Mouse (Mus musculus) cerebellum, adult 8-10 months (tissue): Measurements from ENCODE around the gene Selenon.

Source experiments
- DNase-seq: peaks from one replicate; pipeline ENCODE4 v3.0.0; 2022

Gene Selenon

DNA sequence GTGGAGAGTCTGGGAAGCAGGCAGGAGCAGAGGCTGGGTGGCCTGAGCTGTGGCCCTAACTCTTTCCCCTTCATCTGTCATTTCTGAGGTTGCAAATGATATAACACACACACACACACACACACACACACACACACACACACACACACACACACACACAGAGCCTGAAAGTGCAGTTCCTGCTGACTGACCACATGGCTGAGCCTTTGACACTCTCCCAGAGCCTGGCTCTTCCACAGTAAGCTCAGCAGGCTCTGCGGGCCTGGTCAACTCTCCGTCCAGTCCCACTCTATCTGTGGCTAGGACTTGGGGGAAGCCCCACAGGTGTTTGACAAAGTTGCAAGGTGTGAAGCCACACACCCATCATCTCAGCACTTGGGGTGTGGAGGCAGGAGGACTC lies 25.3 kb upstream of the Selenon start:
- no peak for DNase-seq

- no peak for DNase-seq
These were observed 23.5 kb upstream of the Selenon start for GRCm38 (mm10) chr4:134575486-134575885.

- DNase-seq = no peak
These were observed 20.7 kb upstream of the Selenon start for GRCm38 (mm10) chr4:134572449-134573300.

GRCm38 (mm10) chr4:134570704-134571451 lies 18.9 kb upstream of the Selenon start:
- DNase-seq = no peak

GRCm38 (mm10) chr4:134569831-134570230 lies 17.9 kb upstream of the Selenon start:
- no peak for DNase-seq

DNA sequence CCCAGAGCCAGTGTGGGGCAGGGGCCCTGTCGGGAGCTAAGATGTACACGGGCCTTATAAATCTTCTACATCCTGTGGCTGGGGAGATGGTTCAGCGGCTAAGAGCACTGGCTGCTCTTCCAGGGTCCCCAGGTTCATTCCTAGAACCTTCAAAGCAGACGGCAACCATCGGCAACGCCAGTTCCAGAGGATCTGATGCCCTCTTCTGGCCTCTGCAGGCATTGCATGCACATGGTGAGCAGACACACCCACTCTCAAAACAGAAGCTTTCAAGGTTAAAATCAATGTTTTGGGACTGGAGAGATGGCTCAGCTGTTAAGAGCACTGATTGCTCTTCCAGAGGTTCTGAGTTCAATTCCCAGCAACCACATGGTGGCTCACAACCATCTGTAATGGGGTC lies 17.2 kb upstream of the Selenon start:
- DNase-seq = no peak

DNA sequence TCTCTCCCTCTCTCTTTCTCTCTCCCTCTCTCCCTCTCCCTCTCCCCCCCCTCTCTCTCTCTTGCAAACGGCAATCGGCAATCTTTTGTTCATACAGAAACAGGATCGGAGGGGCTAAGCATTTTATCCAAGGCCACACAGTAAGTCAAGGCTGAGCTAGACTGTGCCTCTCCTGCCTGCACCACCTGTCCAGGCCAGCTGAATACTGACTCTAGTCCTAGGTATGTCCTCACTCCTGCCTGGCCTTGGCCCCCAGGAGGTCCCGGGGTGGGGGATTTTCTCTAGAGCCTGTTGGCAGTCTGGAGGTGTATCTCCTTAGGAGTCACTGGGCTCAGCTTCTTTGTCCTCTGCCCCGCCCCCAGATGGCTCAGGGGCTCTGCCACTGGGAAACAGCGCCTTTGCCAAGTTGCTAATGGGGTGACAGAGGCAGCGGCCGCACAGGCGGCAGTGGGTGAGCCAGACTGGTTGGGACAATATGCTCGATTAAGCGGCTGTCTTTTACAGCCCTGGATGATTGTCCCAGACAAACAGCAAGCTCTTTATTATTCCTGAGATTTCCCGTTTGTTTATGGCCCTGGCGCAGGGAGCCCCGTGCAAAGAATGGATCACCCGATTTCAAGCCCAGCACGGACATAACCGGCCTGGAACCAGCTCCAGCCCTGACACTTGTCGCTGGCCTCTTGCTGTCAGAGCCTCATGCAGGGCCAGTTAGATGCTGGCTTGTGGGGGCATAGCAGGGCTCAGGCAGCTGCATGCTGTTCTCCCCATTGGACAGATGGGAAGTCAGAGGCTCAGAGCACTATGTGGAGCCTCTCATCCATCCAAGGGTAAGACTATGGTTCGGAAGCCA lies 15.6 kb upstream of the Selenon start:
- DNase-seq = no peak

- no peak for DNase-seq
These were observed 12.1 kb upstream of the Selenon start for GRCm38 (mm10) chr4:134564093-134564492.

DNA sequence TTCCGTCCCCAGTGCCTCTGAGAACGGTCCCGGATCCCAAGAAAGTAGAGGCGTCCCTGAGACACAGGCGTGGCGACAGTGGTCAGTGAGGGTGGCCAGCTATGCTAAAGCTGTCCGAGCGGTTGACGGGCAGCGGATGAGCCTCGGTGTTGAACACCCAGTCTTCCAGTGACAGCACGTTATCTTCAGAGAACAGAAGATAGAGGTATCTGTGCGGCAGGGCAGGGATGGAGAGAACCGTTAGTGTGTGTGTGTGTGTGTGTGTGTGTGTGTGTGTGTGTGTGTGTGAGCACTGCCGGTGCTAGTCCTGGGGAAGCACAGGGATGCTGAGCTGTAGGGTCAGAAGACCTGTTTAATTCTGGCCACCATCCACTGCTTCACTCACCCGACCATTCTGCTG lies 11.7 kb upstream of the Selenon start:
- DNase-seq = no peak

DNA sequence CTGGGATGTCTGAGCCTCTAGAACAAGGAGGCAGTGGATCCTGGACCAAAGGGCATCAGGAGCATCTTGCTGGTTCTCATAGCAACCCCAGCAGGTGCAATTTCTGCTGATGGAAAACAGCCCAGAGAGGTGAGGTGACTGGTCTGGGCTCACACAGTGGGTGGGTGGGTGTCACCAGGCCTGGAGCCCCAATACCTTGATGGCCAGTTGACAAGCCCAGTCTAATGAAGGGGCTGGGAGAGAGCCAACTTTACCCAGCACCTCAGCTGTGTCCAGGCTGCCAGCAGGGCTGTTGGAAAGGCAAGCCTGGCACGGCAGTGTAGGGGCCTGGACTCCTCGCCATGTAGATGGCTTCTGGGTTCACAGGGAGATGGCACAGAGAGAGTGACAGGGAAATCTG lies 10.0 kb upstream of the Selenon start:
- no peak for DNase-seq

DNA sequence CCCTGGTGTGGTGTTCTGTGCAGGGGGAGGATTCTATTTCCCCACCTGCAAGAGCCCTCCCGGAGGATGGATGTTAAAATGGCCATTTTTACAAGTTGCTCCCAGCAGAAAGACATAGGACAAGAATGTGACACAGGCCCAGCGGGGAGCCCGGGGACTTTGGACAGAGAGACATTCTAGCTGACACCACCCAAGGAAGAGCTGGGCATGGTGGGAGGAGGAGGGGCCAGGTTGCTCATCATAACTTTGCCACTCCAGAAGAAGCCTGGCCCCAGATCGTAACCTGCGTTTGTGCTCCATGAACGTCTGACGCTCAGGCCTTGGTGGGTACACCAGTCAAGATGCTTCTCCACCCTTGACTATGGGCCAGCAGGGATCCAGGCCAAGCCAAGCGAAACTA lies 8.7 kb upstream of the Selenon start:
- DNase-seq = no peak

- no peak for DNase-seq
These were observed 7.2 kb upstream of the Selenon start for GRCm38 (mm10) chr4:134559154-134559553.

GRCm38 (mm10) chr4:134558570-134559113 lies 6.7 kb upstream of the Selenon start:
- no peak for DNase-seq

DNA sequence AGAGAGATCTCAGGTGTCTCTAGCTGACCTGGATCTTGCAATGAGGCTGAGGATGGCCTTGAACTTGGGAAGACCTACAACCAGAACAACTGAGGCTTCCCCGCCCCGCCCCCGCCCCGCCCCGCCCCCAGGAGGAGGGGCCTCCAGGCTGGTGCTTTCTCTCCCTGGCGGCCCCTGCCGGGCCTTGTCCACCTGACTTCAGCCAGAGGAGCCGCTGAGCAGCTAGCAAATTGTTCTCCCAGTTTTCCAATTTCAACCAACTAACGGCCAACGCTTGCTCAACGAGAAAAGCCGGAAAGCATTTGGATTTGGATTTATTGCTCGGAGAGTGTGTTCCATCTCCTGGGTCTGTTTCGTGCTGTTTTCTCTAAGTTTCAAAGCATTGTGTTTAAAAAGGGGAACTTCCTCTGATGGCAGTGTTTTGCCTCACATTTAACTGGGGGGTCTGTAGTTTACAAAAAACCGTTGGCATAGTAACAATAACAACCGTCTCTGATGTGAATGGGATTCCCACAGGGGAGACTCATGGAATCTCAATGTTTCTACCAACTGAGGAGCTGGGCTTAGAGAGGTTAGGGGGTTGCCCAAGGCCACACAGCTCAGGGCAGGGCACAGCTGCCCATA lies 5.8 kb upstream of the Selenon start:
- no peak for DNase-seq

- no peak for DNase-seq
These were observed 4.1 kb upstream of the Selenon start for GRCm38 (mm10) chr4:134555956-134556580.

DNA sequence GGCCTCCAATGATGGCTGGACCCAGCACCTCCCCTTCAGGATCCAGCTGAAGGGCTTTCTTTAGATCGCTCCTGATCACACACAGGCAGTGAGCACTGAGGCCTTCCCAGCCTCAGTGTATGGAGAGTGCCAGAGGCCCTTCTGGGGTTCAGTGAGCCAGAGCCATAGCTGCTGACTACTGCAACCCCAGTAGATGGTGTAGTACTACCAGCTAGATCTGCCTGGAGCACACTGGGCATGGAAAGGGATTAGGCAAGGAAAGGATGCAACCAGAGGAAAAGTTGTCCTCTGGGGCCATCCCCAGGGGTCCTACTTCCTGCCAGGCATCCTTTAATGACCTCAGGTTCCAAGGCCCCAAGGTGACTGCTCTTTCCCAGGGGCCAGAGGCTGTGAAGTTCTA lies 1.7 kb upstream of the Selenon start:
- no peak for DNase-seq

DNA sequence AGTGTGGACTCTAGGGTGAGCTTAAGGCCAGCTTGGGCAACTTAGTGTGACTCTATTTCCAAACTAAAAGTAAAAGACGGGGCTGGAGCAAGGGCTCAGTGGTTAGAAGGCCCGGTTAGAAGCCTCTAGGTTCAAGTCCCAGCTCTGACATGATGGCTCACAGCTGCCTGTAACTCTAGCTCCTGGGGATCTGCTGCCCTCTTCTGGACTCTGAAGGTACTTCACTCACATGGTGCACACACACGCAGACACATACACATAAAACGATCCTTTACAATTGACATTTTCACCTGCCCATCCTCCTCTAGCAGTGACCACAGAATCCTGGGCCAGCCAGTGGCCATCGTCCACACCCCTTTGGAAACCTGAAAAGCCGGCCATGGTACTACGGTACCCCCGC lies 2.1 kb downstream of the Selenon start:
- DNase-seq = no peak

- no peak for DNase-seq
These were observed 3.6 kb downstream of the Selenon start for GRCm38 (mm10) chr4:134548169-134548938.

GRCm38 (mm10) chr4:134546814-134547705 lies 4.9 kb downstream of the Selenon start:
- DNase-seq = peak; percentile 55

DNA sequence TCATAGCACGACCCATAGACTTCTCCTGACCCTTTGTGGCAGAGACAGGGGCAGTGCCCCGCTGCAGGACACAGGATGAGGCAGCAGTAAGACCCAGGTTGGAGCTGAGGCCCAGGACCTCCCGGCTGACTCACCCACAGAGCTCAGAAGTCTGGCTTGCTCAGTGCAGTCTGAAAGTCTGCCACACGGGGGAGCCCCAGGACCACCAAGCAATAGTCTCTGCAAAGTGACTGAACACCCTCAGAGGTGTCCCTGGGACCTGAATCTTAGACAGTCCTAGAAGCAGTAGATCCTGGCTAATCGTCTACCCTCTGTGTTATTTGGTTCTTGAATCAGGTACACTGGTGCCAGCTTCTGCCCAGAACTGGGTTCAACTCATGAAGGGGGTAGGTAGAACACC lies 8.7 kb downstream of the Selenon start:
- peak; percentile 96 for DNase-seq
